Mouse (Mus musculus): ENCODE measurements around the gene Fam49a.
"Not testable (repeated sequence)": the region's sequence is repeated elsewhere in the genome, so short reads cannot be mapped to it uniquely, and the experiment has no call there.

The Fam49a gene

GRCm38 (mm10) chr12:12314326-12314725 is 52.4 kb downstream of the Fam49a start:
- DNase-seq (ENCODE audit: low spot score in 2 of 2), result no peak

GRCm38 (mm10) chr12:12315011-12315410 is 53.1 kb downstream of the Fam49a start:
- DNase-seq (ENCODE audit: low spot score in 2 of 2), result no peak

- no peak for DNase-seq (ENCODE audit: low spot score in 2 of 2)
These were observed 55.0 kb downstream of the Fam49a start for GRCm38 (mm10) chr12:12316956-12317355.

- no peak for DNase-seq (ENCODE audit: low spot score in 2 of 2)
These were observed 55.7 kb downstream of the Fam49a start for GRCm38 (mm10) chr12:12317606-12318005.

- DNase-seq (ENCODE audit: low spot score in 2 of 2), result no peak
These were observed 56.3 kb downstream of the Fam49a start for GRCm38 (mm10) chr12:12318140-12318734.

GRCm38 (mm10) chr12:12320693-12321092 is 58.8 kb downstream of the Fam49a start:
- DNase-seq (ENCODE audit: low spot score in 2 of 2), result no peak

GRCm38 (mm10) chr12:12321111-12321510 is 59.2 kb downstream of the Fam49a start:
- DNase-seq (ENCODE audit: low spot score in 2 of 2), result no peak

- no peak for DNase-seq (ENCODE audit: low spot score in 2 of 2)
These were observed 61.1 kb downstream of the Fam49a start for GRCm38 (mm10) chr12:12323084-12323483.

- DNase-seq (ENCODE audit: low spot score in 2 of 2), result peak; percentile 84 to 86
These were observed 61.8 kb downstream of the Fam49a start for GRCm38 (mm10) chr12:12323616-12324223.

- DNase-seq (ENCODE audit: low spot score in 2 of 2), result not testable (repeated sequence)
These were observed 62.3 kb downstream of the Fam49a start for GRCm38 (mm10) chr12:12324266-12324665.

GRCm38 (mm10) chr12:12333526-12334310 is 71.8 kb downstream of the Fam49a start:
- no peak for DNase-seq (ENCODE audit: low spot score in 2 of 2)

GRCm38 (mm10) chr12:12334486-12334885 is 72.5 kb downstream of the Fam49a start:
- no peak for DNase-seq (ENCODE audit: low spot score in 2 of 2)

GRCm38 (mm10) chr12:12335566-12335965 is 73.6 kb downstream of the Fam49a start:
- DNase-seq (ENCODE audit: low spot score in 2 of 2), result no peak

GRCm38 (mm10) chr12:12337378-12337777 is 75.4 kb downstream of the Fam49a start:
- DNase-seq (ENCODE audit: low spot score in 2 of 2), result peak in 1 of 2 experiments; percentile 73

- DNase-seq (ENCODE audit: low spot score in 2 of 2), result no peak
These were observed 81.4 kb downstream of the Fam49a start for GRCm38 (mm10) chr12:12343320-12343719.

- no peak for DNase-seq (ENCODE audit: low spot score in 2 of 2)
These were observed 86.7 kb downstream of the Fam49a start for GRCm38 (mm10) chr12:12348625-12349024.

- no peak for DNase-seq (ENCODE audit: low spot score in 2 of 2)
These were observed 87.8 kb downstream of the Fam49a start for GRCm38 (mm10) chr12:12349645-12350288.

GRCm38 (mm10) chr12:12351816-12352552 is 90.0 kb downstream of the Fam49a start:
- no peak for DNase-seq (ENCODE audit: low spot score in 2 of 2)

- DNase-seq (ENCODE audit: low spot score in 2 of 2), result no peak
These were observed 92.2 kb downstream of the Fam49a start for GRCm38 (mm10) chr12:12354115-12354653.

GRCm38 (mm10) chr12:12356048-12356447 is 94.1 kb downstream of the Fam49a start:
- no peak for DNase-seq (ENCODE audit: low spot score in 2 of 2)

GRCm38 (mm10) chr12:12356463-12356862 is 94.5 kb downstream of the Fam49a start:
- no peak for DNase-seq (ENCODE audit: low spot score in 2 of 2)
